Mouse (Mus musculus) testis, adult 2 months (tissue): ENCODE results near the gene Man1c1.

Experiments
- CTCF ChIP-seq: fragments of 200-500 bp; IDR thresholded peaks from 2 replicates; pipeline ENCODE4 v1.5.1; 2012; ENCODE audit warnings: low read depth, mild to moderate bottlenecking, inconsistent platforms, low read length, moderate library complexity; ENCODE audit not compliant: control insufficient read depth, insufficient read depth, insufficient replicate concordance
- POLR2A ChIP-seq: fragments of 200-500 bp; IDR thresholded peaks from 2 replicates; pipeline ENCODE4 v1.6.1; 2012; ENCODE audit warnings: low read depth, mild to moderate bottlenecking, inconsistent platforms, low read length, moderate library complexity; ENCODE audit not compliant: control insufficient read depth

GRCm38 (mm10) chr4:134604472-134604871 lies 99.6 kb downstream of the Man1c1 start:
- TF ChIP-seq POLR2A (no peak), CTCF (no peak)
